8 mouse cellular contexts compared by ENCODE assay signal in genomic region chr15:98933833-98934216, GRCm38 (mm10). TPM values are rescaled to one million over a fixed set of nuclear protein-coding genes. Genes with fewer than 3 reads are reported as not detected.
DNase-seq lines count a peak whose midpoint lies in the region; ATAC-seq lines count a peak whose summit lies in the region.

No protein-coding gene starts in this region.

- H3K4me3 ChIP-seq in hindbrain, embryonic 13.5 days, result peak overlapping the region; percentile 71

- H3K27me3 ChIP-seq in hindbrain, embryonic 13.5 days, result no peaks in the 10 kb centered on the region

- H3K9me3 ChIP-seq in hindbrain, embryonic 13.5 days, result no peaks in the 10 kb centered on the region

- H3K4me2 ChIP-seq in hindbrain, embryonic 13.5 days, result peak overlapping the region; percentile 92

- H3K36me3 ChIP-seq in hindbrain, embryonic 13.5 days, result peaks cover 13% of the 10 kb centered on the region

- peak; percentile 90 for ATAC-seq in hindbrain, embryonic 13.5 days (ENCODE audit: low FRiP score)

- peak overlapping the region; percentile 99 for H3K27ac ChIP-seq in hindbrain, embryonic 13.5 days

- under 1% methylated on average over 35 of the region's 35 CpGs for WGBS in hindbrain, embryonic 13.5 days

- peak overlapping the region; percentile 86 for H3K9ac ChIP-seq in hindbrain, embryonic 13.5 days

- H3K4me1 ChIP-seq in hindbrain, embryonic 13.5 days (replicated peaks), result peaks cover 23% of the 10 kb centered on the region

- DNase-seq in R1 (ENCODE audit: low read depth, low spot score), result peak; percentile 98
- DNase-seq in cerebellum, postnatal 14 days, result peak; percentile 98 to 99
- peak; percentile 91 to 93 for DNase-seq in frontal cortex, postnatal 14 days (ENCODE audit: low spot score in 2 of 2)
- DNase-seq in layer of hippocampus, postnatal 25 days (ENCODE audit: extremely low spot score in 1 of 2, low spot score in 1 of 2), result peak; percentile 89 to 94
- DNase-seq in lung, postnatal 14 days, result peak; percentile 97
- peak; percentile 95 for DNase-seq in ovary, postnatal 36 days (ENCODE audit: low spot score)
- peak; percentile 97 for DNase-seq in thymus, postnatal 14 days

RNA-seq across cellular contexts. Expression of gene Tuba1b, which starts 0.5 kb away (rescaled TPM):
- 1,016 and 1,054 TPM in 2 replicates for polyA plus RNA-seq in hindbrain, embryonic 13.5 days (2015; fragmentation: Nextera tagmentation; extraction: Ambion mirVana)
- total RNA-seq in layer of hippocampus, postnatal 25 days (2021), result 100 to 1,000 TPM; 478 to 525 TPM

RNA-seq across cellular contexts. Expression of gene Lmbr1l, which starts 15.8 kb away (rescaled TPM):
- polyA plus RNA-seq in hindbrain, embryonic 13.5 days (2015; fragmentation: Nextera tagmentation; extraction: Ambion mirVana), result 37.7 and 38.3 TPM in 2 replicates
- 10 to 100 TPM; 11.5 to 17.9 TPM for total RNA-seq in layer of hippocampus, postnatal 25 days (2021)

RNA-seq across cellular contexts. Expression of gene Gm49450, which starts 19.5 kb away (rescaled TPM):
- polyA plus RNA-seq in hindbrain, embryonic 13.5 days (2015; fragmentation: Nextera tagmentation; extraction: Ambion mirVana), result not detected in 2 replicates
- total RNA-seq in layer of hippocampus, postnatal 25 days (2021), result not detected

RNA-seq across cellular contexts. Expression of gene Tuba1a, which starts 19.7 kb away (rescaled TPM):
- 15,152 and 15,804 TPM in 2 replicates for polyA plus RNA-seq in hindbrain, embryonic 13.5 days (2015; fragmentation: Nextera tagmentation; extraction: Ambion mirVana)
- 1,000 to 10,000 TPM; 1,021 to 1,172 TPM for total RNA-seq in layer of hippocampus, postnatal 25 days (2021)

RNA-seq across cellular contexts. Expression of gene Dhh, which starts 35.5 kb away (rescaled TPM):
- polyA plus RNA-seq in hindbrain, embryonic 13.5 days (2015; fragmentation: Nextera tagmentation; extraction: Ambion mirVana), result 1.7 and 2.2 TPM in 2 replicates
- total RNA-seq in layer of hippocampus, postnatal 25 days (2021), result under 1 TPM; 0.17 to 0.19 TPM

Comparison
In these comparisons a context has a peak if more than half of its experiments do, and no peak if none do; other contexts are left out.
1. Peak in every context shown above with its lines: DNase-seq, ATAC-seq, H3K4me3 ChIP-seq and H3K27ac ChIP-seq.